Mouse (Mus musculus) c-Kit-positive CD71-positive TER-119-negative erythroid progenitor cells, embryonic 14.5 days (primary cell): ENCODE results near the gene Creld1.

ENCODE experiments used
- DNase-seq: peaks from one replicate; pipeline ENCODE4 v3.0.0-alpha.2; 2013; ENCODE audit warnings: low read depth

The Creld1 gene

GRCm38 (mm10) chr6:113508947-113509280 is 25.8 kb downstream of the Creld1 start:
- no peak for DNase-seq

GRCm38 (mm10) chr6:113513944-113514343 is 30.8 kb downstream of the Creld1 start:
- DNase-seq: no peak

GRCm38 (mm10) chr6:113514600-113514999 is 31.5 kb downstream of the Creld1 start:
- no peak for DNase-seq

GRCm38 (mm10) chr6:113517434-113518080 is 34.5 kb downstream of the Creld1 start:
- no peak for DNase-seq

GRCm38 (mm10) chr6:113522310-113522709 is 39.2 kb downstream of the Creld1 start:
- DNase-seq: no peak

GRCm38 (mm10) chr6:113523420-113523819 is 40.3 kb downstream of the Creld1 start:
- DNase-seq: no peak

- DNase-seq: peak; percentile 82
Observed at GRCm38 (mm10) chr6:113530932-113531839, 48.1 kb downstream of the Creld1 start, which contains the start of the genes Emc3 and Fancd2. Gene Emc3, minus strand, starts transcription at chr6:113531652. Gene Fancd2, plus strand, starts transcription at chr6:113531682.

- peak; percentile 10 for DNase-seq
Observed at GRCm38 (mm10) chr6:113531840-113532404, 48.8 kb downstream of the Creld1 start.

- no peak for DNase-seq
Observed at GRCm38 (mm10) chr6:113534886-113535285, 51.8 kb downstream of the Creld1 start.

- no peak for DNase-seq
Observed at GRCm38 (mm10) chr6:113541610-113542009, 58.5 kb downstream of the Creld1 start.
